Mouse (Mus musculus) erythroblast, embryonic 14.5 days (primary cell): ENCODE measurements around the gene Minos1.

Experiments used
- GATA1 ChIP-seq: IDR thresholded peaks from 2 replicates; pipeline ENCODE4 v1.6.1; 2012; ENCODE audit warnings: low read length, inconsistent platforms, mixed read lengths
- TAL1 ChIP-seq: IDR thresholded peaks from 3 replicates; pipeline ENCODE4 v1.6.1; 2012; ENCODE audit warnings: low read length, inconsistent platforms, mixed read lengths

DNA sequence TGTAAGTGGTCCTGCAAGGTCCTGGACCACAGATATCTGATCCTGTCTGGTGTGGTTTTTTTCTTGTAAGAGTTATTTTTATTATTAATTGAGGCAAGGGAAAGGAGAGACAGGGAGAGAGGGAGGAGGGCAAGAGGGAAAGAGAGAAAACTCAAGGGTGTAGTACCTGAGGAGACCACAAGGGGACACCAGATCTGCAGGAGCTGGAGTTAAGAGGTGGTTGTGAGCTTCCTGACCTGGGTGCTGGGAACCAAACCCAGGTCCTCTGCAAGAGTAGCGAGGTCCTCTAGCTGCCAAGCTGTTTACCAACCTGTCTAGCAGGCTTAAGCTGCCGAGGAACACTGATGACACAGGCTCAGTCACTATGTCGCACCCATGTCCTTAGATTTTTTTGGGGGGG is 47.0 kb upstream of the Minos1 start:
- TF ChIP-seq GATA1 = no peak
- TF ChIP-seq TAL1 = no peak
